Mouse (Mus musculus) megakaryocyte, embryonic 14.5 days (primary cell): ENCODE data around the gene Klhl29. TPM values are rescaled to one million over a fixed set of nuclear protein-coding genes. Genes with fewer than 3 reads are reported as not detected.

ENCODE experiments used
- H3K27me3 ChIP-seq: replicated peaks from 2 replicates; pipeline ENCODE3; 2012; ENCODE audit warnings: inconsistent platforms
- H3K36me3 ChIP-seq: replicated peaks from 2 replicates; pipeline ENCODE3; 2012; ENCODE audit warnings: low read length, inconsistent platforms, mixed read lengths
- H3K4me1 ChIP-seq: 2 replicates; pipeline ENCODE4 v1.6.1; 2012; ENCODE audit warnings: inconsistent platforms
- H3K4me3 ChIP-seq: replicated peaks from 2 replicates; pipeline ENCODE3; 2012; ENCODE audit warnings: moderate library complexity, mild to moderate bottlenecking, inconsistent platforms
- H3K9me3 ChIP-seq: 2 replicates; pipeline ENCODE4 v1.6.1; 2012; ENCODE audit warnings: inconsistent platforms
- FLI1 ChIP-seq: IDR thresholded peaks from 2 replicates; pipeline ENCODE4 v1.6.1; 2012; ENCODE audit warnings: low read length, inconsistent platforms, mixed read lengths
- GATA1 ChIP-seq: IDR thresholded peaks from 3 replicates; pipeline ENCODE4 v1.6.1; 2012; ENCODE audit warnings: mixed read lengths, low read length, inconsistent platforms, borderline replicate concordance
- polyA plus RNA-seq: library from polyadenylated mRNA; stranded (reverse); fragments of >175 nt; gene quantifications from 2 replicates; pipeline ENCODE4 v1.2.3, GENCODE M21; 2012; ENCODE audit warnings: low replicate concordance; ENCODE audit not compliant: insufficient read depth

Klhl29 gene
- polyA plus RNA-seq, 1 experiment, result 0.08 TPM

- no peak for TF ChIP-seq FLI1
- no peak for TF ChIP-seq GATA1
- Histone ChIP-seq H3K27me3 (peaks cover 4% of the 10 kb centered on the region), H3K4me1 (peaks cover 8% of the 10 kb centered on the region), H3K4me3 (no peak overlapping the region), H3K36me3 (no peaks in the 10 kb centered on the region), H3K9me3 (peaks cover 9% of the 10 kb centered on the region; the same call in 1 of the 2 replicates)
These were observed 258.9 kb downstream of the Klhl29 start for GRCm38 (mm10) chr12:5116605-5117004.

GRCm38 (mm10) chr12:5114631-5115030, 260.9 kb downstream of the Klhl29 start:
- Histone ChIP-seq H3K36me3 (no peaks in the 10 kb centered on the region), H3K27me3 (peaks cover under 1% of the 10 kb centered on the region), H3K4me1 (peaks cover 1% of the 10 kb centered on the region), H3K4me3 (no peak overlapping the region), H3K9me3 (peaks cover 9% of the 10 kb centered on the region; the same call in 1 of the 2 replicates)
- no peak for TF ChIP-seq FLI1
- no peak for TF ChIP-seq GATA1

- no peak for TF ChIP-seq FLI1
- TF ChIP-seq GATA1, result no peak
- Histone ChIP-seq H3K9me3 (no peaks in the 10 kb centered on the region), H3K27me3 (no peaks in the 10 kb centered on the region), H3K4me3 (no peak overlapping the region), H3K4me1 (no peaks in the 10 kb centered on the region), H3K36me3 (no peaks in the 10 kb centered on the region)
These were observed 264.1 kb downstream of the Klhl29 start for GRCm38 (mm10) chr12:5111343-5111742.

- Histone ChIP-seq H3K4me1 (no peaks in the 10 kb centered on the region), H3K4me3 (no peak overlapping the region), H3K27me3 (no peaks in the 10 kb centered on the region), H3K9me3 (no peaks in the 10 kb centered on the region), H3K36me3 (no peaks in the 10 kb centered on the region)
- TF ChIP-seq GATA1, result no peak
- no peak for TF ChIP-seq FLI1
These were observed 266.9 kb downstream of the Klhl29 start for GRCm38 (mm10) chr12:5108613-5109012.

- H3K27me3 ChIP-seq, result no peaks in the 10 kb centered on the region
- H3K9me3 ChIP-seq, result no peaks in the 10 kb centered on the region
- TF ChIP-seq GATA1 (no peak), FLI1 (no peak)
- no peaks in the 10 kb centered on the region for H3K36me3 ChIP-seq
- H3K4me3 ChIP-seq, result no peak overlapping the region
- H3K4me1 ChIP-seq, result no peaks in the 10 kb centered on the region
These were observed 267.7 kb downstream of the Klhl29 start for GRCm38 (mm10) chr12:5107795-5108194.

GRCm38 (mm10) chr12:5104422-5105052, 270.9 kb downstream of the Klhl29 start:
- Histone ChIP-seq H3K9me3 (no peaks in the 10 kb centered on the region), H3K4me1 (no peaks in the 10 kb centered on the region), H3K4me3 (no peak overlapping the region), H3K36me3 (no peaks in the 10 kb centered on the region), H3K27me3 (no peaks in the 10 kb centered on the region)
- TF ChIP-seq GATA1 (no peak), FLI1 (no peak)

- Histone ChIP-seq H3K36me3 (no peaks in the 10 kb centered on the region), H3K4me1 (no peaks in the 10 kb centered on the region), H3K27me3 (no peaks in the 10 kb centered on the region), H3K4me3 (no peak overlapping the region), H3K9me3 (no peaks in the 10 kb centered on the region)
- TF ChIP-seq GATA1 (no peak), FLI1 (no peak)
These were observed 274.0 kb downstream of the Klhl29 start for GRCm38 (mm10) chr12:5101411-5102024.

- H3K4me3 ChIP-seq, result no peak overlapping the region
- TF ChIP-seq FLI1, result no peak
- TF ChIP-seq GATA1, result no peak
- H3K36me3 ChIP-seq, result no peaks in the 10 kb centered on the region
- peaks cover 4% of the 10 kb centered on the region; the same call in 1 of the 2 replicates for H3K9me3 ChIP-seq
- no peaks in the 10 kb centered on the region for H3K27me3 ChIP-seq
- H3K4me1 ChIP-seq, result no peaks in the 10 kb centered on the region
These were observed 275.9 kb downstream of the Klhl29 start for GRCm38 (mm10) chr12:5099572-5099971.

- Histone ChIP-seq H3K4me1 (no peaks in the 10 kb centered on the region), H3K4me3 (no peak overlapping the region), H3K9me3 (peaks cover 7% of the 10 kb centered on the region), H3K36me3 (no peaks in the 10 kb centered on the region), H3K27me3 (peaks cover 3% of the 10 kb centered on the region)
- no peak for TF ChIP-seq FLI1
- TF ChIP-seq GATA1, result no peak
These were observed 286.8 kb downstream of the Klhl29 start for GRCm38 (mm10) chr12:5088639-5089038.

- Histone ChIP-seq H3K36me3 (no peaks in the 10 kb centered on the region), H3K9me3 (peaks cover 10% of the 10 kb centered on the region), H3K4me1 (no peaks in the 10 kb centered on the region), H3K4me3 (peak overlapping the region; percentile 8), H3K27me3 (peaks cover 3% of the 10 kb centered on the region)
- TF ChIP-seq GATA1 (no peak), FLI1 (no peak)
These were observed 287.5 kb downstream of the Klhl29 start for GRCm38 (mm10) chr12:5087787-5088519.
